Mouse (Mus musculus) adrenal gland, postnatal 10 days (tissue): ENCODE data around the gene Ndufs7. TPM values are rescaled to one million over a fixed set of nuclear protein-coding genes. Genes with fewer than 3 reads are reported as not detected.
A peak's percentile ranks its signal among the peaks of the same experiment; 100 is the strongest.
"Not testable (repeated sequence)": the region's sequence is repeated elsewhere in the genome, so short reads cannot be mapped to it uniquely, and the experiment has no call there.

ENCODE experiments used
- DNase-seq: peaks from one replicate; pipeline ENCODE4 v3.0.0; 2021; ENCODE audit warnings: mixed read lengths
- total RNA-seq, 2 experiments: library from RNA; stranded (reverse); gene quantifications; 2 replicates each; pipeline ENCODE4 v1.2.3; 2021

The Ndufs7 gene
- total RNA-seq, 2 experiments from 2014 or later, result 470 to 572 TPM

GRCm38 (mm10) chr10:80242088-80242487, 6.8 kb upstream of the Ndufs7 start:
- no peak for DNase-seq

GRCm38 (mm10) chr10:80242607-80243006, 6.3 kb upstream of the Ndufs7 start:
- no peak for DNase-seq

GRCm38 (mm10) chr10:80244791-80245399, 4.0 kb upstream of the Ndufs7 start:
- DNase-seq, result peak; percentile 41

- DNase-seq, result peak; percentile 89
Observed at GRCm38 (mm10) chr10:80245600-80245999, 3.3 kb upstream of the Ndufs7 start.

- no peak for DNase-seq
Observed at GRCm38 (mm10) chr10:80247849-80248248, 1.1 kb upstream of the Ndufs7 start.

GRCm38 (mm10) chr10:80248437-80248836, 484 bp upstream of the Ndufs7 start:
- DNase-seq, result not testable (repeated sequence)

GRCm38 (mm10) chr10:80250059-80250458, 1.1 kb downstream of the Ndufs7 start:
- no peak for DNase-seq

GRCm38 (mm10) chr10:80250573-80250972, 1.7 kb downstream of the Ndufs7 start:
- DNase-seq, result no peak

- no peak for DNase-seq
Observed at GRCm38 (mm10) chr10:80252011-80252410, 3.1 kb downstream of the Ndufs7 start.

- DNase-seq, result no peak
Observed at GRCm38 (mm10) chr10:80252493-80253274, 3.8 kb downstream of the Ndufs7 start.

GRCm38 (mm10) chr10:80253551-80253950, 4.6 kb downstream of the Ndufs7 start:
- no peak for DNase-seq

GRCm38 (mm10) chr10:80254331-80255297, 5.7 kb downstream of the Ndufs7 start:
- DNase-seq, result no peak

GRCm38 (mm10) chr10:80255881-80256535, 7.1 kb downstream of the Ndufs7 start:
- peak; percentile 83 for DNase-seq

GRCm38 (mm10) chr10:80257936-80258335, 9.0 kb downstream of the Ndufs7 start:
- no peak for DNase-seq

- peak; percentile 58 for DNase-seq
Observed at GRCm38 (mm10) chr10:80258752-80259462, 10.0 kb downstream of the Ndufs7 start.

- DNase-seq, result peak; percentile 54
Observed at GRCm38 (mm10) chr10:80259463-80259805, 10.5 kb downstream of the Ndufs7 start.

- DNase-seq, result peak; percentile 86
Observed at GRCm38 (mm10) chr10:80259861-80260641, 11.1 kb downstream of the Ndufs7 start.

GRCm38 (mm10) chr10:80260642-80261584, 12.0 kb downstream of the Ndufs7 start, which contains the start of the genes Gamt and Dazap1:
Gamt (minus strand) TSS chr10:80261012.
Dazap1 (plus strand) TSS chr10:80261486.
- peak; percentile 99 for DNase-seq

- peak; percentile 98 for DNase-seq
Observed at GRCm38 (mm10) chr10:80261585-80261968, 12.7 kb downstream of the Ndufs7 start.
